Mouse (Mus musculus) inflammation-experienced regulatory T-cells, adult 16 weeks (primary cell): ENCODE results near the gene Krtap6-5. TPM values are rescaled to one million over a fixed set of nuclear protein-coding genes. Genes with fewer than 3 reads are reported as not detected.

Experiments
- polyA plus RNA-seq: library from polyadenylated mRNA; unstranded; fragments of 100-300 nt; shearing (Covaris generic); gene quantifications from one replicate; pipeline ENCODE4 v1.2.1, GENCODE M21; 2017

Gene Krtap6-5
- polyA plus RNA-seq: not detected

DNA sequence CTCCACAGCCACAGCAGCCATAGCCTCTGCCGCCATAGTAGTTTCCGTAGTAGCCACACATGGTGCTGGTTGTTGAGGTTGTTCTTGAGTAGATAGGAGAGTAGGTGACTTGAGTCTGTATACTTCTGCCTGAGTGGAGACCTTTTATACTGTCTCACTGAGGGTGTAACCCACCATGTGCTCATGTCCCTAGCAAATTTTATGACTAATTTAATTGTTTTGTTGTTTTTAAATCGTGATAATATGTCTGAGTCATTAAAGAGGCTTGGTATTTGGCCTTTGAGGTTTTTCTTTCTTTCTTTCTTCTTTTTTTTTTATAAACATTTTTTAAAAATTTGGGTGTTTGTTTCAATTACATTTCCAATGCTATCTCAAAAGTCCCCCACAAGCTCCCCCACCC, at the start of gene Krtap6-5:
Gene Krtap6-5 (minus strand): TSS at position 101 of the 400 bp plus-strand sequence.

GRCm38 (mm10) chr16:89063902-89064301, 16.2 kb upstream of the Krtap6-5 start, which contains the start of gene 1110025L11Rik:
TSS of gene 1110025L11Rik (minus strand) at chr16:89064002.

DNA sequence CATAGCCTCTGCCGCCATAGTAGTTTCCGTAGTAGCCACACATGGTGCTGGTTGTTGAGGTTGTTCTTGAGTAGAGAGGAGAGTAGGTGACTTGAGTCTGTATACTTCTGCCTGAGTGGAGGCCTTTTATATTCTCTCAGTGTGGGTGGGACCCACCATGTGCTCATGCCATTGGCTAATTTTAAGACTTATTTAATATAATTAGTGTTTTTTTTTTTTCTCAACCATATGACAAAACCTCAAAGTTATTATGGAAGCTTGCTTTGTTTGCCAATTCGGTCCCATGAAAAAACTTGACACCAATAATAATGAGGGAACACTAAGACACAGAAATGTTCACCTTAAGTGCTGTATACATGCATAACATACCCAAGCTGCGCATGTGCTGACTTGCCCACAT, 6.3 kb downstream of the Krtap6-5 start, which contains the start of gene Gm10228:
Gene Gm10228 (minus strand): TSS at position 101 of the 400 bp plus-strand sequence.

DNA sequence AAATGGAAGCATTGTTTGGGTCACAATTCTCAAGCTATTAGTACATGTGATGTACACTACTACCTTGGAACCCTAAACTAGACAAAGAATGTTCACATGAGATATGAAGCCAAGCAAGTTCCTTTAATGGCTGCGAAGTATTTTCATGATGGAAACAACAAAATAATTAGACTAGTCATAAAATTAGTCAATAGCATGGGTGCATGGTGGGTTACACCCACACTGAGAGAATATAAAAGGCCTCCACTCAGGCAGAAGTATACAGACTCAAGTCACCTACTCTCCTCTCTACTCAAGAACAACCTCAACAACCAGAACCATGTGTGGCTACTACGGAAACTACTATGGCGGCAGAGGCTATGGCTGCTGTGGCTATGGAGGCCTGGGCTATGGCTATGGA, 16.3 kb downstream of the Krtap6-5 start, which contains the start of gene Krtap6-1:
Gene Krtap6-1 (plus strand): TSS at position 301 of the 400 bp plus-strand sequence.

GRCm38 (mm10) chr16:89014984-89015383, 32.7 kb downstream of the Krtap6-5 start, which contains the start of gene Gm10229:
TSS of gene Gm10229 (plus strand) at chr16:89015284.

GRCm38 (mm10) chr16:89010659-89011058, 37.0 kb downstream of the Krtap6-5 start, which contains the start of gene Krtap22-2:
TSS of gene Krtap22-2 (minus strand) at chr16:89010759.

Other genes with a start within 250 kb of the Krtap6-5 start
- not detected for gene Gm20741, start 235.7 kb downstream of the Krtap6-5 start, polyA plus RNA-seq
- not detected for gene Krtap15, start 227.7 kb downstream of the Krtap6-5 start, polyA plus RNA-seq
- gene Krtap14, start 221.7 kb downstream of the Krtap6-5 start, polyA plus RNA-seq: not detected
- gene Krtap19-1, start 178.5 kb downstream of the Krtap6-5 start, polyA plus RNA-seq: not detected
- gene Krtap19-2, start 173.6 kb downstream of the Krtap6-5 start, polyA plus RNA-seq: not detected
- not detected for gene Krtap19-3, start 169.8 kb downstream of the Krtap6-5 start, polyA plus RNA-seq
- not detected for gene Krtap19-4, start 162.8 kb downstream of the Krtap6-5 start, polyA plus RNA-seq
- gene Krtap19-5, start 151.4 kb downstream of the Krtap6-5 start, polyA plus RNA-seq: not detected
- not detected for gene Krtap19-9b, start 115.6 kb downstream of the Krtap6-5 start, polyA plus RNA-seq
- gene Krtap16-3, start 85.0 kb downstream of the Krtap6-5 start, polyA plus RNA-seq: not detected
- not detected for gene Krtap22-2, start 37.1 kb downstream of the Krtap6-5 start, polyA plus RNA-seq
- gene Gm10229, start 32.6 kb downstream of the Krtap6-5 start, polyA plus RNA-seq: not detected
- not detected for gene Krtap6-1, start 16.2 kb downstream of the Krtap6-5 start, polyA plus RNA-seq
- gene Gm10228, start 6.4 kb downstream of the Krtap6-5 start, polyA plus RNA-seq: not detected
- not detected for gene 1110025L11Rik, start 16.1 kb upstream of the Krtap6-5 start, polyA plus RNA-seq
- gene Krtap6-3, start 36.1 kb upstream of the Krtap6-5 start, polyA plus RNA-seq: not detected
- not detected for gene Gm6358, start 93.0 kb upstream of the Krtap6-5 start, polyA plus RNA-seq
- gene Gm10061, start 103.2 kb upstream of the Krtap6-5 start, polyA plus RNA-seq: not detected
- gene Gm9789, start 110.1 kb upstream of the Krtap6-5 start, polyA plus RNA-seq: not detected
- not detected for gene Gm7735, start 121.6 kb upstream of the Krtap6-5 start, polyA plus RNA-seq
- not detected for gene 1110057P08Rik, start 126.9 kb upstream of the Krtap6-5 start, polyA plus RNA-seq
- not detected for gene Krtap20-2, start 158.0 kb upstream of the Krtap6-5 start, polyA plus RNA-seq